ENCODE assay signal across 22 mouse cellular contexts in genomic region chr4:12776217-12776578, GRCm38 (mm10).
DNase-seq lines count a peak whose midpoint lies in the region; ATAC-seq and TF ChIP-seq lines count a peak whose summit lies in the region.
"Had no signal": no experiment of that assay in that cellular context is flagged by ENCODE, and none has a peak within 500 bp of the region (broad histone marks: within the 10 kb centered on the region; RNA-seq: fewer than 3 reads in every experiment).

No protein-coding gene starts in this region.

- ATAC-seq in midbrain, embryonic 11.5 days (ENCODE audit: low FRiP score) = 0 out of 2 replicates have a peak, but pooled peaks have one; percentile 16
- ATAC-seq in midbrain, postnatal 0 days (ENCODE audit: low FRiP score) = no peak
- 0 out of 2 replicates have a peak, but pooled peaks have one; percentile 56 for ATAC-seq in limb, embryonic 12.5 days (ENCODE audit: insufficient number of reproducible peaks, insufficient read depth, low FRiP score, low TSS enrichment, low read depth)
- ATAC-seq in neural tube, embryonic 14.5 days (ENCODE audit: low read depth) = peak; percentile 11; the same call in 1 of the 2 replicates
- ATAC-seq: intestine, embryonic 15.5 days; liver, postnatal 0 days had no signal

- no peak overlapping the region for H3K27ac ChIP-seq in midbrain, embryonic 11.5 days (ENCODE audit: low read depth, low read length)
- no peak overlapping the region for H3K27ac ChIP-seq in midbrain, postnatal 0 days (ENCODE audit: low read depth, low read length)
- no peak overlapping the region for H3K27ac ChIP-seq in limb, embryonic 12.5 days
- no peak overlapping the region for H3K27ac ChIP-seq in neural tube, embryonic 14.5 days (ENCODE audit: low read depth, low read length)
- H3K27ac ChIP-seq: embryonic facial prominence, embryonic 15.5 days; heart, embryonic 13.5 days; intestine, embryonic 15.5 days; stomach, postnatal 0 days had no signal

- no peak for TF ChIP-seq CTCF in midbrain, postnatal 0 days (IDR thresholded peaks at IDR 0.05)

- no peak overlapping the region for H3K4me3 ChIP-seq in midbrain, embryonic 11.5 days (ENCODE audit: low read depth, low read length)
- no peak overlapping the region for H3K4me3 ChIP-seq in midbrain, postnatal 0 days (ENCODE audit: low read depth, low read length)
- H3K4me3 ChIP-seq in limb, embryonic 12.5 days (replicated peaks) = no peak overlapping the region
- no peak overlapping the region for H3K4me3 ChIP-seq in neural tube, embryonic 14.5 days (ENCODE audit: low read depth, low read length)
- H3K4me3 ChIP-seq: embryonic facial prominence, embryonic 15.5 days; heart, embryonic 13.5 days; intestine, embryonic 15.5 days; megakaryocyte, embryonic 14.5 days; myocyte had no signal

- 83% methylated on average over 2 of the region's 2 CpGs for WGBS in midbrain, embryonic 11.5 days
- 91% methylated on average over 2 of the region's 2 CpGs for whole genome bisulfite sequencing in midbrain, postnatal 0 days
- 46% methylated on average over 2 of the region's 2 CpGs for WGBS in limb, embryonic 12.5 days
- 89% methylated on average over 2 of the region's 2 CpGs for WGBS in neural tube, embryonic 14.5 days

- H3K4me1 ChIP-seq in midbrain, embryonic 11.5 days (ENCODE audit: control insufficient read depth, insufficient read depth, low read length) = peaks cover 8% of the 10 kb centered on the region
- H3K4me1 ChIP-seq in midbrain, postnatal 0 days (ENCODE audit: insufficient read depth, low read length) = no peaks in the 10 kb centered on the region
- peaks cover 14% of the 10 kb centered on the region; the same call in 1 of the 2 replicates for H3K4me1 ChIP-seq in limb, embryonic 12.5 days (replicated peaks)
- H3K4me1 ChIP-seq in neural tube, embryonic 14.5 days (ENCODE audit: control insufficient read depth, insufficient read depth, low read length) = 0 out of 2 replicates have a peak, but pooled peaks cover 7% of the 10 kb centered on the region
- H3K4me1 ChIP-seq: intestine, embryonic 15.5 days had no signal

- no peaks in the 10 kb centered on the region for H3K36me3 ChIP-seq in midbrain, embryonic 11.5 days (ENCODE audit: control insufficient read depth, insufficient read depth, low read length)
- no peaks in the 10 kb centered on the region for H3K36me3 ChIP-seq in midbrain, postnatal 0 days (ENCODE audit: insufficient read depth, low read length)
- H3K36me3 ChIP-seq in limb, embryonic 12.5 days = no peaks in the 10 kb centered on the region
- H3K36me3 ChIP-seq in neural tube, embryonic 14.5 days (ENCODE audit: control insufficient read depth, insufficient read depth, low read length) = no peaks in the 10 kb centered on the region
- H3K36me3 ChIP-seq: embryonic facial prominence, embryonic 15.5 days; heart, embryonic 13.5 days; intestine, embryonic 15.5 days had no signal

- no peak overlapping the region for H3K9ac ChIP-seq in midbrain, embryonic 11.5 days (ENCODE audit: low read length)
- no peak overlapping the region for H3K9ac ChIP-seq in midbrain, postnatal 0 days (replicated peaks; ENCODE audit: low read length, poor library complexity, severe bottlenecking)
- H3K9ac ChIP-seq in limb, embryonic 12.5 days (replicated peaks) = no peak overlapping the region
- no peak overlapping the region for H3K9ac ChIP-seq in neural tube, embryonic 14.5 days (replicated peaks; ENCODE audit: low read depth, low read length)
- H3K9ac ChIP-seq: embryonic facial prominence, embryonic 15.5 days; heart, embryonic 13.5 days; intestine, embryonic 15.5 days; liver, postnatal 0 days had no signal

- no peaks in the 10 kb centered on the region for H3K27me3 ChIP-seq in midbrain, embryonic 11.5 days (ENCODE audit: control insufficient read depth, insufficient read depth, low read length)
- H3K27me3 ChIP-seq in midbrain, postnatal 0 days (ENCODE audit: insufficient read depth, low read length) = no peaks in the 10 kb centered on the region
- H3K27me3 ChIP-seq in limb, embryonic 12.5 days = no peaks in the 10 kb centered on the region
- H3K27me3 ChIP-seq in neural tube, embryonic 14.5 days (ENCODE audit: control insufficient read depth, insufficient read depth, low read length) = no peaks in the 10 kb centered on the region
- H3K27me3 ChIP-seq: embryonic facial prominence, embryonic 15.5 days; heart, embryonic 13.5 days; intestine, embryonic 15.5 days; megakaryocyte, embryonic 14.5 days had no signal

- peak; percentile 25 for DNase-seq in embryo, embryonic 10 days (ENCODE audit: low spot score)
- no peak for DNase-seq in embryo, embryonic 9.5 days (ENCODE audit: extremely low spot score)
- DNase-seq in midbrain, embryonic 11.5 days (ENCODE audit: low spot score, missing footprints) = no peak
- no peak for DNase-seq in midbrain, postnatal 0 days (ENCODE audit: low spot score)
- DNase-seq in frontal cortex, postnatal 36 days (ENCODE audit: low spot score in 2 of 2) = no peak
- no peak for DNase-seq in layer of hippocampus, adult 9-11 months
- DNase-seq: adrenal gland, adult 2 months; cerebellum, adult 9-10 months; heart, adult 11 months; heart, postnatal 4 days; kidney, adult 9 months; kidney, postnatal 36 days; liver, postnatal 0 days; lung, postnatal 14 days had no signal

- H3K4me2 ChIP-seq in midbrain, embryonic 11.5 days = no peak overlapping the region
- no peak overlapping the region for H3K4me2 ChIP-seq in midbrain, postnatal 0 days (ENCODE audit: low read depth, low read length, poor library complexity, severe bottlenecking)
- H3K4me2 ChIP-seq in limb, embryonic 12.5 days = no peak overlapping the region
- no peak overlapping the region for H3K4me2 ChIP-seq in neural tube, embryonic 14.5 days (ENCODE audit: low read depth, low read length)
- H3K4me2 ChIP-seq: embryonic facial prominence, embryonic 15.5 days; heart, embryonic 13.5 days; intestine, embryonic 15.5 days had no signal

- no peaks in the 10 kb centered on the region for H3K9me3 ChIP-seq in midbrain, embryonic 11.5 days (ENCODE audit: control insufficient read depth, low read length)
- H3K9me3 ChIP-seq in midbrain, postnatal 0 days (ENCODE audit: low read length) = no peaks in the 10 kb centered on the region
- no peaks in the 10 kb centered on the region for H3K9me3 ChIP-seq in limb, embryonic 12.5 days
- no peaks in the 10 kb centered on the region for H3K9me3 ChIP-seq in neural tube, embryonic 14.5 days (ENCODE audit: control insufficient read depth, low read length)
- H3K9me3 ChIP-seq: embryonic facial prominence, embryonic 15.5 days; heart, embryonic 13.5 days; intestine, embryonic 15.5 days; megakaryocyte, embryonic 14.5 days had no signal
